In genomic region chr11:102555400-102556030, GRCm38 (mm10) we compare ENCODE assay signal across 8 mouse cellular contexts. TPM values are rescaled to one million over a fixed set of nuclear protein-coding genes. Genes with fewer than 3 reads are reported as not detected.
DNase-seq lines count a peak whose midpoint lies in the region; ATAC-seq and TF ChIP-seq lines count a peak whose summit lies in the region.

No protein-coding gene starts in this region.

- peak overlapping the region; percentile 78 for H3K4me2 ChIP-seq in heart, postnatal 0 days (ENCODE audit: low read depth, low read length)
- peak overlapping the region; percentile 81 for H3K4me2 ChIP-seq in liver, embryonic 16.5 days (ENCODE audit: low read depth, low read length)

- H3K36me3 ChIP-seq in heart, postnatal 0 days (replicated peaks; ENCODE audit: control insufficient read depth, insufficient read depth, low read length), result no peaks in the 10 kb centered on the region
- H3K36me3 ChIP-seq in liver, embryonic 16.5 days (ENCODE audit: control insufficient read depth, insufficient read depth), result no peaks in the 10 kb centered on the region

- H3K9me3 ChIP-seq in heart, postnatal 0 days (replicated peaks; ENCODE audit: control insufficient read depth, low read length), result no peaks in the 10 kb centered on the region
- no peaks in the 10 kb centered on the region for H3K9me3 ChIP-seq in liver, embryonic 16.5 days (replicated peaks; ENCODE audit: control insufficient read depth, low read length)

- H3K9ac ChIP-seq in heart, postnatal 0 days (replicated peaks; ENCODE audit: low read depth, low read length), result peak overlapping the region; percentile 91
- H3K9ac ChIP-seq in liver, embryonic 16.5 days (ENCODE audit: low read depth, low read length), result peak overlapping the region; percentile 93

- no peak for DNase-seq in frontal cortex, postnatal 10 days (ENCODE audit: low spot score in 2 of 2)
- DNase-seq in right cerebral cortex, adult 2 months (ENCODE audit: low spot score in 2 of 2), result peak; percentile 26 to 47
- no peak for DNase-seq in right cerebral cortex, postnatal 4 days
- no peak for DNase-seq in heart, postnatal 0 days (ENCODE audit: low spot score)
- no peak for DNase-seq in urinary bladder, postnatal 36 days (ENCODE audit: low spot score in 2 of 2)
- DNase-seq in urinary bladder, postnatal 14 days (ENCODE audit: low spot score), result no peak

- 1% methylated on average over 36 of the region's 39 CpGs for WGBS in heart, postnatal 0 days
- WGBS in liver, embryonic 16.5 days (ENCODE audit: insufficient replicate concordance), result under 1% methylated on average over 37 of the region's 39 CpGs

- ATAC-seq in frontal cortex, adult (ENCODE audit: low TSS enrichment), result peak; percentile 60; the same call in 1 of the 2 replicates
- peak; percentile 25 for ATAC-seq in heart, postnatal 0 days (ENCODE audit: insufficient read depth, low read depth)
- ATAC-seq in liver, embryonic 16.5 days (ENCODE audit: low read depth), result peak; percentile 52

- H3K4me3 ChIP-seq in heart, postnatal 0 days (ENCODE audit: low read depth, low read length), result peak overlapping the region; percentile 84
- H3K4me3 ChIP-seq in liver, embryonic 16.5 days (ENCODE audit: low read depth, low read length), result peak overlapping the region; percentile 88

- no peak for TF ChIP-seq EP300 in heart, postnatal 0 days (IDR thresholded peaks at IDR 0.05; ENCODE audit: low read depth)

- peak overlapping the region; percentile 92 for H3K27ac ChIP-seq in heart, postnatal 0 days (ENCODE audit: low read depth)
- peak overlapping the region; percentile 93 for H3K27ac ChIP-seq in liver, embryonic 16.5 days (ENCODE audit: low read length)

- TF ChIP-seq CTCF in heart, postnatal 0 days (IDR thresholded peaks at IDR 0.05; ENCODE audit: low read depth), result no peak

- H3K4me1 ChIP-seq in heart, postnatal 0 days (ENCODE audit: control insufficient read depth, insufficient read depth), result peaks cover 17% of the 10 kb centered on the region
- H3K4me1 ChIP-seq in liver, embryonic 16.5 days (ENCODE audit: control insufficient read depth, low read depth, low read length), result peaks cover 21% of the 10 kb centered on the region

- no peaks in the 10 kb centered on the region for H3K27me3 ChIP-seq in heart, postnatal 0 days (ENCODE audit: control insufficient read depth, insufficient read depth, low read length)
- H3K27me3 ChIP-seq in liver, embryonic 16.5 days (ENCODE audit: control insufficient read depth, insufficient read depth, low read depth, low read length), result no peaks in the 10 kb centered on the region

RNA-seq across cellular contexts. Expression of gene Gpatch8, which starts 0.7 kb away (rescaled TPM):
- 13.5 and 40.8 TPM in 2 replicates for total RNA-seq in heart, postnatal 0 days (2014; rRNA removed; ENCODE audit: low replicate concordance)
- 23.2 and 25.8 TPM in 2 replicates for polyA plus RNA-seq in heart, postnatal 0 days (2015; fragmentation: Nextera tagmentation; extraction: Ambion mirVana)
- 17.3 and 18.6 TPM in 2 replicates for polyA plus RNA-seq in liver, embryonic 16.5 days (2015; fragmentation: Nextera tagmentation; extraction: Ambion mirVana)

RNA-seq across cellular contexts. Expression of gene Gm11627, which starts 23.7 kb away (rescaled TPM):
- total RNA-seq in heart, postnatal 0 days (2014; rRNA removed; ENCODE audit: low replicate concordance), result 7.9 TPM in 1 of 2 replicates, not detected in the other
- polyA plus RNA-seq in heart, postnatal 0 days (2015; fragmentation: Nextera tagmentation; extraction: Ambion mirVana), result 9.2 and 12.0 TPM in 2 replicates
- polyA plus RNA-seq in liver, embryonic 16.5 days (2015; fragmentation: Nextera tagmentation; extraction: Ambion mirVana), result 0.26 and 0.35 TPM in 2 replicates

RNA-seq across cellular contexts. Expression of gene Fzd2, which starts 48.7 kb away (rescaled TPM):
- total RNA-seq in heart, postnatal 0 days (2014; rRNA removed; ENCODE audit: low replicate concordance), result 38.1 and 47.1 TPM in 2 replicates
- polyA plus RNA-seq in heart, postnatal 0 days (2015; fragmentation: Nextera tagmentation; extraction: Ambion mirVana), result 6.5 and 7.0 TPM in 2 replicates
- polyA plus RNA-seq in liver, embryonic 16.5 days (2015; fragmentation: Nextera tagmentation; extraction: Ambion mirVana), result 0.29 and 0.54 TPM in 2 replicates

Comparison
In these comparisons a context has a peak if more than half of its experiments do, and no peak if none do; other contexts are left out.
1. DNase-seq: peak in right cerebral cortex, adult 2 months (2 of 2); none in frontal cortex, postnatal 10 days (0 of 2), right cerebral cortex, postnatal 4 days (single experiment), heart, postnatal 0 days (single experiment), urinary bladder, postnatal 36 days (0 of 2) and urinary bladder, postnatal 14 days (single experiment).
2. Peak in every context shown above with its lines, with median percentiles within 50 percentile points of each other: ATAC-seq.